Mouse (Mus musculus): ENCODE measurements around the gene Ccr9.
"Not testable (repeated sequence)": the region's sequence is repeated elsewhere in the genome, so short reads cannot be mapped to it uniquely, and the experiment has no call there.

Ccr9 gene

DNA sequence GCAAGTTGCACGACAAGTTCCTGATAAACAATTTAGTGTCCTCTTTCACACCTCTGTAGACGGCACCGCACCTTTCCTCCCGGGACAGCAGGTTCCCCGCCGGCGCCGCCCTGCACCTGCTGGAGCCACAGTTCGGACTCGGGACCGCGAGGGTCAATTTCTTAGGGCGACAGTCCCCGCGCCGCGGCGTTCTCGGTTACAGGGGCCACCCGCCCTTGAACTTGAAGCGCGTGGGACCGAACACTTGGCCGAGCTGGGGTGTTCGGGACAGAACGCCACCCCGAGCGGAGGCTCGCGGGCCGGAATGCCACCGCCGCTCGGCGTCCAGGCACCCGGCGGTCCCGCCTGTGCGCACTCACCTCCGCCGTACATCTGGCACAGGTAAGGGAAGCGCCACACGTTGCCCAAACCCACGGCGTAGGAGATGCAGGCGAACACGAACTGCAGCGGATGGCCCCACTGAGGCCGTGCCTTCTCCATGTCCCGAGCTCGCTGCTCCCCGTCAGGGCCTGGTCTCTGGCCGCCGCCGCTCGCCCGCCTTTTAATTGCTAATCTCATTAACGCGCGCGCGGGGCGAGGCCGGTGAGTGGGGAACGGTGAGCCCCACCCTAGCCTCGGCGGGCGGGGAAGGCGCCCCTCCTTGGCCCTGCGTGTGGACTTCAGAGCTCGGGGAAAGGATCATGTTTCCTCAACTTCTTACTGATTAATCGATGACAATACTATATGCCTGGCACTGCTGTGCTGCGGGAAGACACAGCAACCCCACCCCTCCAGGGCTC is at the start of gene Ccr9, which contains the start of gene Slc6a20a:
TSS of gene Ccr9 (plus strand) at position 113 of the 779 bp plus-strand sequence.
TSS of gene Slc6a20a (minus strand) at position 559 of the 779 bp plus-strand sequence.
- no peak for DNase-seq (ENCODE audit: low read depth, low spot score)

DNA sequence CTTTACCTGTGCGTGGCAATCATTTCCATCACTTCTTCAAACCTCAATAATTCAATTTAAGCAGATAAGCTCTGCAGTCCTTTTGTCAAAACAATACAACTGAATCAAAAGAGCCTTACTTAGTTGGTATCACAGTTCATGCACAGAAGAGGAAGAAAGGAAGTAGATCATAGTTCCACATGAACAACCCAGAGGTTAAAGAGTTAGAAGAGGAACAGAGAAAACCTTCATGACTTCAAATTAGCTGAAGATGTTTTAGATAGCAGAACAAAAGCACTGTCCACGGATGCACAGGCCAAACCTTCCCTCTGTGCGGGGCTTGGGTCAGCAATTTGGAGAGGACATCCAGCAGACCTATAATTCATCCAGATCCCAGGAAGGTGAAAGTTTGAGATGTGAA is 46.6 kb upstream of the Ccr9 start:
- no peak for DNase-seq (ENCODE audit: low read depth, low spot score)

DNA sequence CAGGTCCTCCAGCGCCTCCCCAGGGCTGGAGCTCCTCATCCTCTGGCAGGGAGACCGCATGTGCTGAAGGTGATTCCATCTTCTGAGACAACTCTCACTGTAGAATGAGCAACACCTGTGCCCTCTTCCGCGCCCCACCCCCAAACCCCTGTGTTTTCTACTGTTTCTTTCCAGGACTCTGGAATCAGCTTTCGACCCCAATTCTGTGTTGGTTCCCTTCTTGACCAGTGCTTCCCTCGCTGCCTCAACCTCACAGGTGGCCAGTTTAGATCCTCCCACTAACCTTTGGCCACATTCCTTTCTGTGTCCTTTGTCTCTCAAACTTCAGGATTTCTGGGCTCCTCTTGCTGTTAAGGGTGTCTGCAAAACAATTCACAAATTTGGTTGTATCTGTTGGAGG is 46.0 kb upstream of the Ccr9 start, which contains the start of gene Slc6a20b:
TSS of gene Slc6a20b (minus strand) at position 285 of the 400 bp plus-strand sequence.
- DNase-seq (ENCODE audit: low read depth, low spot score): no peak

DNA sequence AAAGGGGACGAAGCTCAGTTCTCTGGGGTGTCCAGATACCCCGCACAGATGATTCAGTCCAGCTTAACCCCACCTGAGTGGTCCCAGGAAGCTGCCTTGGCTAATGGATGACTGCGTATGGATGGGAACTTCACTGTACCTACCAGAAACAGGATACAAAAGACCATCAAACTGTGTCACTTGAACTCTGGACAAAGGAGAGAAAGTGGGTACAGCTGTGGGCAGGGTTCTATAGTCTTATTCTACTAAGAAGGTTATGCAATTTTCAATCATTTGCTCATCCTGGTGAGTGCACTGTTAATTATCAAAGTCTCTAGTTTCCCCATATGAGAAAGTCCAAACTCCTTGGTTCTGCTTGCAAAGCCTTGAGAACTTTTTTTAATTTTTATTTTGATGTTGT is 45.2 kb upstream of the Ccr9 start:
- no peak for DNase-seq (ENCODE audit: low read depth, low spot score)

DNA sequence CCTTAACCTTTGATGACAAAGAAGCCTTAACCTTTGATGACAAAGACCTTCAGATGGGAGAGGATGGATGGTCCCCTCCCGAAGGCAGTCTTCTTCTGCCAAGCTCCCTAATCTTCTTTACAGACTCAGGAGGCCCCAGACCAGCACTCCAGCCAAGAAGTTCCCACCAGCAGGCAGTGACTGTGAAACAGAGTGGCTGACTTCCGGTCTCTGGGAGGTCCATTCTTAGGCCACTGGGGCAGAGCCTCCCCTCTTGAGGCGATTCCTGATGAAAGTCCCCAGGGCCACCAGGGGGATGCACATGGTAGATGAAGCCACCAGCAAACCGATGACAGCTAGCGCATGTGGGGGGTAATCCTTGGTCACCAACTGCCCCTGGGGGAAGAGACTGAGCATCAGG is 41.5 kb upstream of the Ccr9 start:
- no peak for DNase-seq (ENCODE audit: low read depth, low spot score)

DNA sequence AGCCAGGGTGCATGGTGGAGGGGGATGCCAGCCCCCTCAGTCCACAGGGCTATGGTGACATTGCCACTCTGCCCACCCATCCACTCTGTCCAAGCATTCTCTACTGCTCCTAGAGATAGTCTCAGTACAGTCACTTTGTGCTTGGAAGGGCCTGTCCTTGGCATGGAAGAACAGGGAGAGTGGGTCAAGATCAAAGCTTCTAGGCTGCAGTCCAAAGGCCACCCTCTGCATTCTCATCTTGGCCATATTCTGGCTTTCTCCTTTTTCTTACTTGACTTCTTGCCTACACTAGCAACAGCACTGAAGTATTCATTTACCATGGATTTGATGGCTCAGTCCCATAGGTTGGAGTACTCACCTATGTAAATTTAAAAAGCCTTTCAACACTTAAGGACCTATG is 40.0 kb upstream of the Ccr9 start:
- DNase-seq (ENCODE audit: low read depth, low spot score): no peak

DNA sequence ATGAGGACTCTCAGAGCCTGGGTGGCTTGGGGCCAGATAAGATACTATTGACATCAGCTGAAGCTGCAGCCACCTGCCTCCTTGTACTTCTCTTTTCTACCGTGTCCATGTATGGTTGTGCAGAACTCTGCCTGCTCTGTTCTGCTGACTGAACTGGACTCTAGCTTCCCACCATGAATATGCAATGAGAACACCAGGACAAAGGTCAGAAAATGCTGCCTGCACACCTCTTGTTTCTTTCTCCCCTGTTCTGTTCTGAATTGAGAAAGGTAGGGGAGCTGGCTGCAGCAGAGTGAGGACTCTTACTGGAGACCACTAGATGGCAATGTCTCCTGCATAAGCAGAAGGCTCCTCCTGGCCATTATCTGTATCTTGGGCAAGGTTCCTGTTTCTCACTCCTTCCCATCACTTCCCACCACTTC is 39.6 kb upstream of the Ccr9 start:
- DNase-seq (ENCODE audit: low read depth, low spot score): peak; percentile 17

DNA sequence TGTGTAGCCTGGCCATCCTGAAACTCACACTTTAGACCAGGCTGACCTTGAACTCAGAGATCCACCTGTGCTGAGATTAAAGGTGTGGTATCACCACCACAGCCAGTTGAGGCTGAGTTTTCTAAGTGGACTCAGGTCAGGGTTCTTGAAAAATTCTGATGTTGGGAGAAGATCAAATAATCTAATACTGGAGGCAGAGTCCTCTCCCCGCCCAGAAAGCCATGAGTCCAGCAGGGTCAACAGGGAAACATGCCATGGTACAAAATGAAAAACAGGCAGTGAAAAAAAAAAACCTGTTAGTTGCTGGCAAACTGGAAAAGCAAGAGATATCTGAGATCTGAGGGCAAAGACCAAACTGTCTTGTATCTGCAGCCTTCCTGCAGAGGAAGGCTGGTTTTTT is 38.1 kb upstream of the Ccr9 start:
- no peak for DNase-seq (ENCODE audit: low read depth, low spot score)

DNA sequence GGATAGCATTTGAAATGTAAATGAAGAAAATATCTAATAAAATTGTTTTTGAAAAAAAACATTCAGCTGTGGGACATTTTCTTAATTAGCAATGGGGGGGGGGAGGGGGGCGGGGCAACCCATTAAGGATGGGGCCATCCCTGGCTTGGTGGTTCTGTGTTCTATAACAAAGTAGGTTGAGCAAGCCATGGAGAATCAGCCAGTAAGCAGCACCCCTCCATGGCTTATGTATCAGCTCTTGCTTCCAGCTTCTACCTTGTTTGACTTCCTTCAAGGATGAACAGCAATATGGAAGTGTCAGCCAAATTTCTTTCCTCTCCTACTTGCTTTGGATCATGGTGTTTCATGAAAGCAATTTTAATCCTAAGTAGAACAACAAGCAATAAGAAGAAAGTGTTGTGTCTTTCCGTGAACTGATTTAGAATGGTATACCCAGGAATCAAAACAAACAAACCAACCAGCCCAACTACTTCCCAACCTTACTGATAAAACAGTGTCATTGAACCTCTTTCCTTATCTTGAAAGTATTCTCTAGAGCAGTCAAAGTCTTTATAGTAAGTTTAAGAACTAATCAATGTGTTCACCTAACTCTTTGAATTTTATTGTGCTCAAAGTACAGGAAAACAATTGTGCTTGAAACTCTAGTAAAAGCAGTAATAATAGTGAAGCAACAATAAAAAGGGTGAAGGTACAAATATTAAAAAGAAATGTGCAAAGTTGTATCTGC is 28.3 kb upstream of the Ccr9 start:
- no peak for DNase-seq (ENCODE audit: low read depth, low spot score)

DNA sequence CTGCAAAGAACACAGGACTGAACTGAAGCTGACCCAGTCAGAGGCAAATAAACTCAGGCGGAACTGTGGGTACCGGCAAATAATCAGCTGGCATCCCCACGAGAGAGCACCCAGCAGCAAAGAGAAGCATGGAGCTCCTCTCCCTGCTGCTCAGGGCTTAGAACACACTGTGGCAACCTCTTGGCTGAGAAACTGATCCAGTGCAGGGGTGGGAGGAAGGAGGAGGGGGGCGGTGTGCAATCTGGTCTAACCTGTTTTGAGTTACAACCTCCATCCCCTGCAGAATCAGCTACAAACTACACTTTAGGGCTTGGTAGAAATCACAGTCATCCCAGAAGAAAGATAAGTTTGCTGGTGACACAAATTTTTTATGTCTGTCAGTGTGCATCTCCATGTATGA is 26.9 kb upstream of the Ccr9 start:
- DNase-seq (ENCODE audit: low read depth, low spot score): no peak

DNA sequence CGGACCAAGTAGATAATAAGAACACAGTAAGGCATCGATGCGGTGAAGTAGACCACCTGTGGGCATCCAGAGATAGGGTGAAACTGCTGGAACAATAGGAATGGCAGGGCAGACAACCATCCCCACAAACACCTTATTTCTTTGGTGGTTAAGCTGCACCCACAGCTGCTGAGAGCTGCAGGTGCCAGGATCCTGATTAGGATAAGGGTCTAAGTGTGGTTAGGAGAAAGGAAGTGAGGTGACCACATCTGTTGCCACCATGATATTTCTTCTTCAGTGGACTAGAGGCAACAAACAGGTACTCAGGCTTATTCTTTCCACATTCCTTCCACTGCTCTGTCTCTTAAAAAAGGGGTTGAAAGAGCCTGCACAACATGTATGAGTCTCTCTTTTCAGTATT is 20.8 kb upstream of the Ccr9 start:
- DNase-seq (ENCODE audit: low read depth, low spot score): no peak

DNA sequence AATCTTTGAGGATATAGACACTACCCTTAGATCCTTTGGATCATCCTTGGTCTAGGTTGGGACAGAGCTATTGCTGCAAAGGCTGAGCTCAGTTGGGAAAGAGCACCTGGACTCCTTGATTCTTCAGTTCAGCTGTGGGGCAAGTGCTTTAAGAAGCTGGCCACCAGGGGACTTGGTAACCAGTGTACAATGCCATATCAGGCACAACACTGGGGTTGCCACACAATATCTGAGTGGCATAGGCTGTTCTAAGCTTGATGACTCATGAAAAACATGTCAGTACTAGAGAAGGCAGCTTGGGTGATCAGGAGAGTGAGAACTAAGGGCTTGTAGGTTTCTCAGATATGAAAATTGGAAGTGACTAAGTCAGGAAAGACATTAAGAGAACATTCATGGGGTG is 19.3 kb upstream of the Ccr9 start:
- DNase-seq (ENCODE audit: low read depth, low spot score): no peak

DNA sequence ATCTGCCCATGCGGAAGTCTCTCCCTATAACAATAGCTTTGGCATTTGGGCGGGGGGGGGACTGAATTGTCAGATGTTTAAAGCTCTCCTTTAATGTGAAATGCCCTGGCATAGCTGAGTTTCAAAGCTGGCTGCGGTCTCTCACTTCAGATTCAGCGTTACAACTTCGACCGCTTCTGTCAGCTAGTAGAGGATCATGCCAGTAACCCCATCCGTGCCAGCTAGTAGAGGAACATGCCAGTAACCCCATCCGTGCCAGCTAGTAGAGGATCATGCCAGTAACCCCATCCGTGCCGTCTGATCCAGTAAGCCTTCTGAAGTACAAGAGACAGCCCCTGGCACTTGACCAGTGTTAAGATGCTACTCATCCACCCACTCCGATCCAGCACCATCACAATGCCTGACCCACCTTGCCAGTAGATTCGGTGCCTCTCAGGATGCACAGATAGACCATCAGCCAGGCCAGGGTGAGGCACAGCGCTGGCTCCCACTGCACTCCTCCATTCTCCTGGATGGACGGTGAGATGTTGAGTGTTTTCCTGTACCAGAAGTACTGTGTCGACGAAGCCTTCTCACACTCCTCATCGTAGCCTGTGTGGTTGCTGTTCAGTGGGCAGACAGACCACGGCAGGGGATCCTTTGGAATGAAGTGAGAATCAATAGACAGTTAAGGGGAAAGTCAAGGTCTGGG is 18.1 kb upstream of the Ccr9 start:
- DNase-seq (ENCODE audit: low read depth, low spot score): not testable (repeated sequence)

DNA sequence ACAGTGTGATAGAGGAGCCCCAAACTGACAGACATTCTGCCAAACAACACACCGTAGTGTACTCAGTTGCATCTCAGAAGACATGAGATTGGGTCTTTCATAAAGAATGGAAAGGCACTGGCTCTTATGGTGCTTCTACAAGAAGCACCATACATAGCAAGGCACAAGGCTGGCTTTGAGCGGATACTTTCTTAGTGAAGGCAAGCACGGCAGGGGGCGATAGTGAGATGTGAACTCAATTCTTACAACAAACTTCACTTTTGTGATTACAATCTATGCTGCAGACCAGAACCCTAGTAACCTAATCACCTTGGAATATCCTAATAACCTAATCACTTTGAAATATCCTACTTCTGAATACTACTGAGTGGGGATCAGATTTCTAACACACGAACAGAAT is 12.6 kb upstream of the Ccr9 start:
- peak; percentile 13 for DNase-seq (ENCODE audit: low read depth, low spot score)

DNA sequence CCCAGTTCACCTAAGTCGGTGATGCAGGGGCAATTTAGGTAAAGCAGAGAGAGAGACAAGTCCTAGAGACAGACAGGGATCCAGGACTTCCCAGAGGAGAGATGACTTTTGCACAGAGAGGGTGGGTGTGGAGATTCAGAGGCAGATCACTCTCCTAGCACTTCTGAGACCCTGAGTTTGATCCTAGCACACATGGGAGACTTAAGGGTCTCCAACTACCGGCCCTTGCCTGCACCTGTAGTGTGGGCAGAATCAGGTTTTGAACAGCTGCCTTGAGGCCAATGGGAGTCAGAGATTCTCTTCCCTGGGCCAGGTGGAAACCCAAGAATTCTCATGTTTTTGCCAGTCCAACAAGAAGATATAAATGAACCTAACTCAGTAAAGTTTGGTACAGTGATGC is 959 bp downstream of the Ccr9 start:
- DNase-seq (ENCODE audit: low read depth, low spot score): no peak

DNA sequence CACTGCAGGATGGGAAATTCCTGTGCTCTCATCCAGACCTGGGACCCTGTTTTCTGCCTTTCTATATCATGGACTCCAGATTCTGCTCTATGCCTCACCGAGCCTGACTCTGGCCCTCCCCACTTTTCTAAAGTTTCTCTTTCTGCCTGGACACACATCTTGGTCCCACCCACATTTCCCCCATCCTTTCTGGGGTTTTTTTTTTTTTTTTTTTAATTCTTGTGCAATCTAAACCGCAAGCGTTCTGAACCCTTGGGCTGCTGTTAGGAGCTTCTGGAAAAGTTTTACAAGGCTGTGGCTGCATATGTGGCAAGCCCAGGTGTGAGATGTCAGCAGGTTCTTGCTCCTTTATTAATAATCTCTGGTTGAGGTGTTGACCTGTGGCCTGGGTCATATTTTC is 5.5 kb downstream of the Ccr9 start:
- DNase-seq (ENCODE audit: low read depth, low spot score): no peak

DNA sequence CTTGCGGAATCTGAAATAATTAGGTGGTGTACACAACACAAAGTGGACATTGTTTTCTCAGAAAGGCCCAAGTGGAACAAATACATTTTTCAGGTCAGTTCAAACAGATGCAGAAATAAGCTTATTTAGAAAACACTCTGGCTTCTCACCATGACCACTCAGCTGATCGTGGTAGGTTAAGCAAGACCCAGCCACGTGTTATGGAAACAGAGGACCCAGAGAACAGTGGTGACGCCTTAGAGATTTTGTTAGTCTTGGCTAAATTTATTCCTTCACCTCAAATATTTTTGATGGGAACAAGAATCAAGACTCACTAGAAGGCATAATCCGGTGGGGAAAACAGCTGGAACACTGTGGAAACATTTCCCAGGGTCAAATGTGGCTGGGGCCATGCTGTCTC is 8.0 kb downstream of the Ccr9 start:
- DNase-seq (ENCODE audit: low read depth, low spot score): no peak

DNA sequence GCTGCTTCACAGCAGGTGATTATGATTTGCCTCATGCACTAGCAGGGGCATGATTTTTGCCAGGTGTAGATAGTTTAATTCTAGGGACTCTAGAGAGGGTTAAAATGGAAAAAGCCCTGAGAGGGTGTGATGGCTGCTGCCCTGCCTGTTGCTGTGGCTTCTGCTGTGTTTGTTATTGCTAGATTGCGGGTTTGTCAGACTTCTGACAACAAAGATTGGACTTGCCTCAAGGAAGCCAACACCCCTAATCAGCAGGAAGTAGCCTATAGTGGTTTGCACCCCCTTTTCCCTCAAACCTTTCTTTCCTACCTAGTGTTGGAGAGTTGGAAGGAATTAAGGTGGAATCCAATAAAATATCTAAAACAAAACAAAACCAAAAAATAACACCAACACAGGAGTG is 10.0 kb downstream of the Ccr9 start:
- no peak for DNase-seq (ENCODE audit: low read depth, low spot score)

DNA sequence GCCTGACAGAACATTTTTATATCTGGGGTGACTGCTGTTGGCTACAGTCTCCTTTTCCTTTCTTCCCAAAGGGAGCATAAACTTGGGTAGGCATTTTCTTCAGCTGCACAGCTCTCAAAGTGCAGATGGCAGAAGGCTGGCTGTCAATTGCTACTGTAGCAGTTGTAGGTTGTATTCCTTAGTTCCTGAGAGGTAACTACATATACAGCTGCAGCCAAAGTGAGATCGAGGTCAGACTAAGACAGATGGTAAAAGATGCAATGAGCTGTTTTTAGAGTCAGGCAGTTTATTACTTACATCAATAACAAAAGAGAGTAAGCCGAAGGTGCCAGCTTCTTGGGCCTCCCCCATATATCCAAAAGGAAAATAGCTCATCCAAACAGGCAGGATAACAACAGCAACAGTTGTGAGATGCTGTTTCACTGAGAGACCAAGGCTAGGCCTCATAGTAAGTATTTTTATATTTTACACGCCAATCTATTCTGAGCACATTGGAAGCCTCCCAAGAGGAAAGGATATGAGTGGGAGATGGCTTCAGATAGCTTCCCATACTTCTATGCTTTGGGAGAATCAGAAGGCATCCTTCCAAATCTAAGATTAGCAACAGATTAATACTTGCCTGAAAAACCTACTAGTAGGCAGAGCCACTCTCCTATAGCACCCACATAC is 17.5 kb downstream of the Ccr9 start:
- peak; percentile 70 for DNase-seq (ENCODE audit: low read depth, low spot score)

DNA sequence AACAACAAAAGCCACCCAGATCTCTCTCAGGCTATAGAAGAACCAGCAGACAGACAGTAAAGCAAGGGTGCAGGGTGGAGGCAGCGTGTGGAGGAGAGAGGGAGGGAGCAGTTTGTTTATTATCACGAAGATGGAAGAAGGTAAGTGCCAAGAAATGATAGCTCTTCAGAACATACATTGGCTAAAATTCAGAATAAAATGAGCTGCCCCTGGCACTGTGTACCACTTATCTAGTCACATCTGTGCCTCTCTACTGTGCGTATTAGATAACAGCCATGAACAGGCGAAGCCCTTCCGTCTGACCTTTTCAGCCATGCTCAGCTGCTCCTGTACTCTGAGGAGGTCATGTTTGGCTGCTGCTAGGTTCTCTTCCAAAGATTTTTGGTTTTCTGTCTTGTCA is 23.6 kb downstream of the Ccr9 start:
- no peak for DNase-seq (ENCODE audit: low read depth, low spot score)

DNA sequence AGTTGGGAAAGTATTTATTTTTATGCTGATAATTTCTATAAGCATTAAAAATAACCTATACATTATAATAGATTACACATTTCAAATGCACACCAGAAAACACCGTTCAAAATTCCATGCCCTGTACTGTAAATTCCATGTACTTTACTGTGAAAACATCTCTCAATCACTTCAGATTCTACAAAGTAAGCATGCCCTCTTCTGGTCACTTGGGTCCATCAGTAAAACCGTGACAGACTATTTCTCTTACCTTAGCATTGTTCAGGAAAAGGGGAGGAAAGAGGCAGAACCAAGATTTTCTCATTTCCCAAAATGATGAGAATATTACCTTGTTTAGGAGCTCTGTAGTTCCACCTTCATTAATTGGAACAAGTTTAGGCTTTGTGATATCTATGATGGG is 31.0 kb downstream of the Ccr9 start:
- DNase-seq (ENCODE audit: low read depth, low spot score): no peak

DNA sequence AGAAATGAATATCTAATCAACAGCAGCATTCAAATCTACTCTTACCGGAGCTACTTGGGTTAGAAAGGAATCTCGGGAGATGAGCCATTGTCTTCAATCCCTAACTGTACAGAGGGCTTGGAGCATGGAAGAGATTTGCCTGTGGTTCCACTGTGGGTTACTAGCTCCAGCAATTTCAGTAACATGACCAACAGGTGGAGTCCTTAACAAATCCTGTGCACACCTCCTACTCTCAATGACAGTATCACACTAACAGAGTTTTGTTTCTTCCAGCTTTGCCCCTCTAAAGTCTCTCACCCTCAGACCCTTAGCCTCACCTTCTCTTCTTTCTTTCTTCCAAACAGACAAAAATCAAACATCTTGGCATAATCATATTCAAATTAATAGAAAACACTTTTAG is 34.9 kb downstream of the Ccr9 start:
- DNase-seq (ENCODE audit: low read depth, low spot score): no peak

Measured in telencephalon, adult 2 months (tissue).